Mouse (Mus musculus) brain, embryonic 14.5 days (tissue): Measurements from ENCODE around the gene Hps4.

Source experiments
- CTCF ChIP-seq: fragments of 200-500 bp; IDR thresholded peaks from 2 replicates; pipeline ENCODE4 v1.5.1; 2012; ENCODE audit warnings: inconsistent platforms, mild to moderate bottlenecking, moderate library complexity, borderline replicate concordance; ENCODE audit not compliant: insufficient read depth, insufficient read length; ENCODE audit errors: extremely low read depth
- POLR2A ChIP-seq: fragments of 200-500 bp; IDR thresholded peaks from 2 replicates; pipeline ENCODE4 v1.6.1; 2012; ENCODE audit warnings: mild to moderate bottlenecking, inconsistent platforms, borderline replicate concordance; ENCODE audit not compliant: poor library complexity, insufficient read depth, insufficient read length, severe bottlenecking; ENCODE audit errors: extremely low read depth

GRCm38 (mm10) chr5:112325546-112326445 is 17.1 kb upstream of the Hps4 start, which contains the start of gene Tfip11:
- no peak for TF ChIP-seq CTCF
- TF ChIP-seq POLR2A: peak; percentile 64; the same call in 1 of the 2 replicates
